Mouse (Mus musculus) CH12.LX (cell line): ENCODE measurements at regions not wholly inside any gene's neighbourhood (a gene's known extent, or its start where the extent isn't known, plus 50 kb on each side); places are given as distances from the start of the nearest gene placed in this dataset.

Source experiments
- CHD1 ChIP-seq: IDR thresholded peaks from 2 replicates; pipeline ENCODE4 v1.6.1; 2012; ENCODE audit warnings: low read depth, low read length, improper control_type of control experiment, inconsistent platforms
- CTCF ChIP-seq, 2 experiments: IDR thresholded peaks in 1 of 2; conservative IDR thresholded peaks in 1 of 2; 2 replicates each; pipeline ENCODE4 v1.5.1; 2011 to 2012; ENCODE audit warnings: low read depth in 2 of 2, low read length in 2 of 2, improper control_type of control experiment in 1 of 2, inconsistent platforms in 1 of 2, mild to moderate bottlenecking in 1 of 2, moderate library complexity in 1 of 2
- E2F4 ChIP-seq: IDR thresholded peaks from 2 replicates; pipeline ENCODE4 v1.6.1; 2011; ENCODE audit warnings: low read depth, low read length, improper control_type of control experiment; ENCODE audit not compliant: insufficient replicate concordance
- EP300 ChIP-seq: IDR thresholded peaks from 2 replicates; pipeline ENCODE4 v1.6.1; 2011; ENCODE audit warnings: low read length, improper control_type of control experiment
- KAT2A ChIP-seq: IDR thresholded peaks from 2 replicates; pipeline ENCODE4 v1.6.1; 2012; ENCODE audit warnings: low read length, improper control_type of control experiment, inconsistent platforms; ENCODE audit not compliant: insufficient replicate concordance
- MAX ChIP-seq: IDR thresholded peaks from 2 replicates; pipeline ENCODE4 v1.6.1; 2011; ENCODE audit warnings: low read length, improper control_type of control experiment
- MXI1 ChIP-seq: IDR thresholded peaks from 2 replicates; pipeline ENCODE4 v1.6.1; 2011; ENCODE audit warnings: mild to moderate bottlenecking, low read depth, low read length, improper control_type of control experiment
- POLR2A ChIP-seq: IDR thresholded peaks from 2 replicates; pipeline ENCODE4 v1.6.1; 2011; ENCODE audit warnings: low read depth, mild to moderate bottlenecking, improper control_type of control experiment, low read length
- RCOR1 ChIP-seq: conservative IDR thresholded peaks from 2 replicates; pipeline ENCODE4 v1.6.1; 2012; ENCODE audit warnings: low read depth, mild to moderate bottlenecking, inconsistent platforms, low read length, improper control_type of control experiment
- USF1 ChIP-seq: IDR thresholded peaks from 2 replicates; pipeline ENCODE4 v1.6.1; 2014; ENCODE audit warnings: low read depth, mild to moderate bottlenecking, inconsistent platforms, low read length, improper control_type of control experiment

GRCm38 (mm10) chr14:100735276-100735675 lies 450.8 kb upstream of the Klf12 start:
- TF ChIP-seq EP300 (no peak), KAT2A (no peak), E2F4 (no peak), USF1 (no peak), POLR2A (no peak), CHD1 (no peak), RCOR1 (no peak), CTCF (conservative IDR thresholded peaks at IDR 0.05 in 1 of 2, IDR thresholded peaks at IDR 0.05 in 1 of 2; ENCODE audit: low read depth in 2 of 2, low read length in 2 of 2) (no peak), MXI1 (no peak), MAX (no peak)
